Mouse (Mus musculus) heart, embryonic 11.5 days (tissue): ENCODE data around the gene Pde10a. TPM values are rescaled to one million over a fixed set of nuclear protein-coding genes. Genes with fewer than 3 reads are reported as not detected.

ENCODE experiments used
- ATAC-seq: fragments of 200-750 bp; cut with Nextera tagmentation; replicated peaks from 2 replicates; pipeline ENCODE4 v1.8.0; 2017; ENCODE audit warnings: moderate library complexity; ENCODE audit not compliant: insufficient number of reproducible peaks, low FRiP score, low TSS enrichment
- H3K27ac ChIP-seq: fragments of 300-500 bp; sonication (generic); 2 replicates; pipeline ENCODE4 v1.5.1; 2014; ENCODE audit warnings: mild to moderate bottlenecking, low read depth, low read length
- H3K27me3 ChIP-seq: fragments of 300-500 bp; sonication (generic); 2 replicates; pipeline ENCODE4 v1.6.1; 2014; ENCODE audit warnings: mild to moderate bottlenecking, low read length, mixed read lengths; ENCODE audit not compliant: control insufficient read depth, insufficient read depth
- H3K36me3 ChIP-seq: fragments of 300-500 bp; sonication (generic); 2 replicates; pipeline ENCODE4 v1.6.1; 2014; ENCODE audit warnings: mild to moderate bottlenecking, low read length, moderate library complexity, mixed read lengths; ENCODE audit not compliant: control insufficient read depth, insufficient read depth
- H3K4me1 ChIP-seq: fragments of 300-500 bp; sonication (generic); 2 replicates; pipeline ENCODE4 v1.6.1; 2014; ENCODE audit warnings: low read length; ENCODE audit not compliant: control insufficient read depth, insufficient read depth
- H3K4me2 ChIP-seq: fragments of 300-500 bp; sonication (generic); 2 replicates; pipeline ENCODE4 v1.6.1; 2014; ENCODE audit warnings: mild to moderate bottlenecking, moderate library complexity
- H3K4me3 ChIP-seq: fragments of 300-500 bp; sonication (generic); 2 replicates; pipeline ENCODE4 v1.5.1; 2014; ENCODE audit warnings: low read depth, low read length
- H3K9ac ChIP-seq: fragments of 300-500 bp; sonication (generic); 2 replicates; pipeline ENCODE4 v1.6.1; 2014; ENCODE audit warnings: mild to moderate bottlenecking, low read depth, low read length, moderate library complexity
- H3K9me3 ChIP-seq: fragments of 300-500 bp; sonication (generic); replicated peaks from 2 replicates; pipeline ENCODE4 v1.6.1; 2016; ENCODE audit warnings: low read length; ENCODE audit not compliant: control insufficient read depth
- WGBS: fragments of 180-500 bp; shearing (Covaris S2); extraction: QIAGEN DNeasy Blood & Tissue Kit; methylation state at CpG from one replicate; pipeline ENCODE4 v1.1.7; 2014; ENCODE audit not compliant: insufficient replicate concordance; 5-methylcytosine and 5-hydroxymethylcytosine counted together
- polyA plus RNA-seq: library from polyadenylated mRNA; unstranded; fragments of >200 nt; fragmentation: Nextera tagmentation; extraction: Ambion mirVana; gene quantifications from 2 replicates; pipeline ENCODE4 v1.2.1, GENCODE M21; 2014

Pde10a gene
- polyA plus RNA-seq, 1 experiment from 2014 or later, result 4.1 TPM

DNA sequence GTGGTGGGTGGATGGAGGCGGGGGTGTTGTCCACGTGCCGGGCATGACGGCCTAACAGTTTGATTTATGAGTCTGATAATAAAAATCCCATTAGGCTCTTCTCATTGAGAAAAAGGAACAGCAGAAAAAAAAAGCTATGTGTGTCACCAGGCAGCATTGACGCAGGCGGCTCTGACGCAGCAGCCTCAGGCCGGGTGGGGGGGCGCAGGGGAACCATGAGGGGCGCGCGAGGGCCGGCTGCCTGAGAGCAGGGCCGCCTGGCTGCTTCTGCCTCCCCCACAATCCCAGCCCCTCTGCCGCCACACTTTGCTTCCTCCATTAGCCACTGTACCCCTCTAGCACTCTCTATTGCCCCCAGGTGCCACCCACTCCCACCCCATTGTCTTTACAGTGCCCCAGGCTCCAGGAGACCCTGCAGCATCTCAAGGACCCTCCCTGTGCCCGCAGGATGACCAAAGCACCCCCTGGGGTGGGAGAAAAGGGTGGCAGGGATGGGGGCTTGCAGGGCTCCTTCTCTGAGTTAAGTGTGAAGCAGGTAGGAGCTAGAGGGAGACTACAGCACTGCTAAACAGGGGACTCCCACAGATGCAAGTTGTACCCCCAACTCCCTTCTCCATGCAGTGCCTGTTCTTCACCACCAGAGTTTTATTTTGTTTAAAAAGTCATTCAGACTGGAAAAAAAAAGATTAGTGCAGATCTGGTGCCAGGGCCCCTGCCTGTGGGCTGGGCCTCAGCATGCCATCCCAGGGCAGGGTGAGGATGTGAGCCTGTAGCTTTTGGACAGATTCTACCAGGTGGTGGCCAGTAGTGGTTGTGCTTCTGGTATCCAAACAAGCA lies 16.6 kb upstream of the Pde10a start:
- peak; percentile 67; the same call in 1 of the 2 replicates for ATAC-seq
- under 1% methylated on average over 16 of the region's 16 CpGs for WGBS
- peak overlapping the region; percentile 62 for H3K9ac ChIP-seq
- no peaks in the 10 kb centered on the region for H3K36me3 ChIP-seq
- peak overlapping the region; percentile 51 for H3K4me2 ChIP-seq
- no peak overlapping the region for H3K27ac ChIP-seq
- H3K9me3 ChIP-seq, result no peaks in the 10 kb centered on the region
- H3K4me3 ChIP-seq, result peak overlapping the region; percentile 27
- peaks cover 25% of the 10 kb centered on the region for H3K4me1 ChIP-seq
- H3K27me3 ChIP-seq, result no peaks in the 10 kb centered on the region

DNA sequence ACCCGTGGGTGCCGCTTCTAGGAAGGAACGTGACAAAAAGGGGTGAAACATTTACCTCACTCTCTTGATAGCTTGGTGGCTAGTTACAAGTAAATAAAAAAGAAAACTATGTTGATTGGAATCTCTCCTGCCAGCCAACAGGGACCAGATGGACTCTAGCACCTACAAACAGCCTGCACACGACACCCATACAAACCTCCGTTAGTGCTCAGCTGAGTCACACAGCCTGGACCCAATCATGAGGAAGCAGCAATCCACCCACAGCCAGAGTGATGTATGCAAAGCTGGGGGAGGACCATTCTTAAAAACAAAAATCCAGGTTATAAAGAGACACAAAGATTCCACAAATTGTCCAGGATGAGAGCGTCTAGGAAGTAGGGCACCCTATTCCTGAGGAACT lies 9.2 kb upstream of the Pde10a start:
- Histone ChIP-seq H3K27ac (no peak overlapping the region), H3K9ac (no peak overlapping the region), H3K4me1 (no peaks in the 10 kb centered on the region), H3K36me3 (no peaks in the 10 kb centered on the region), H3K27me3 (peaks cover 3% of the 10 kb centered on the region; the same call in 1 of the 2 replicates), H3K4me3 (no peak overlapping the region), H3K9me3 (no peaks in the 10 kb centered on the region), H3K4me2 (no peak overlapping the region)
- WGBS, result 74% methylated on average over 6 of the region's 6 CpGs
- no peak for ATAC-seq

DNA sequence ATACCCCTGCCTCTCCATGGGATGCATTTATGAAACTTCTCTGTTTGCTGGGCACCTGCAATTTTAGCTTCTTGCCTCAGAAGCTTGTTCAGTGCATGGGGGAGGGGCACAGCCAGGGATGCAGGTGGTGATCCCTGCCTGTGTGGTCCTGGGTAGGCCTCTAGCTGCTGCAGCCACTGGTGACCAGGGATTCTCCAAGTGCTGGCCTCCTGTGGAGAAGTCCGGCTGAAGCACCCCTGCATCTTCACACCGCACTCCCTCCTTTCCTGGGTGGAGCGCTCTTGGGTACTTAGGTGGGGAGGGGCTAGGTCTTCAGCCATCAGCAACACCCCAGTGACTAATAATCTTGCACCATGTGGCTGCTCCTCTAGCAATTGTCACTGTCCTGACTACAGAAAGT lies 1.2 kb upstream of the Pde10a start:
- Histone ChIP-seq H3K27ac (no peak overlapping the region), H3K9me3 (no peaks in the 10 kb centered on the region), H3K36me3 (no peaks in the 10 kb centered on the region), H3K4me3 (peak overlapping the region; percentile 56), H3K9ac (peak overlapping the region; percentile 61; the same call in 1 of the 2 replicates), H3K4me2 (peak overlapping the region; percentile 90), H3K4me1 (peaks cover 19% of the 10 kb centered on the region), H3K27me3 (peaks cover 48% of the 10 kb centered on the region)
- ATAC-seq, result no peak; the same call in 1 of the 2 replicates
- 27% methylated on average over 3 of the region's 3 CpGs for WGBS

DNA sequence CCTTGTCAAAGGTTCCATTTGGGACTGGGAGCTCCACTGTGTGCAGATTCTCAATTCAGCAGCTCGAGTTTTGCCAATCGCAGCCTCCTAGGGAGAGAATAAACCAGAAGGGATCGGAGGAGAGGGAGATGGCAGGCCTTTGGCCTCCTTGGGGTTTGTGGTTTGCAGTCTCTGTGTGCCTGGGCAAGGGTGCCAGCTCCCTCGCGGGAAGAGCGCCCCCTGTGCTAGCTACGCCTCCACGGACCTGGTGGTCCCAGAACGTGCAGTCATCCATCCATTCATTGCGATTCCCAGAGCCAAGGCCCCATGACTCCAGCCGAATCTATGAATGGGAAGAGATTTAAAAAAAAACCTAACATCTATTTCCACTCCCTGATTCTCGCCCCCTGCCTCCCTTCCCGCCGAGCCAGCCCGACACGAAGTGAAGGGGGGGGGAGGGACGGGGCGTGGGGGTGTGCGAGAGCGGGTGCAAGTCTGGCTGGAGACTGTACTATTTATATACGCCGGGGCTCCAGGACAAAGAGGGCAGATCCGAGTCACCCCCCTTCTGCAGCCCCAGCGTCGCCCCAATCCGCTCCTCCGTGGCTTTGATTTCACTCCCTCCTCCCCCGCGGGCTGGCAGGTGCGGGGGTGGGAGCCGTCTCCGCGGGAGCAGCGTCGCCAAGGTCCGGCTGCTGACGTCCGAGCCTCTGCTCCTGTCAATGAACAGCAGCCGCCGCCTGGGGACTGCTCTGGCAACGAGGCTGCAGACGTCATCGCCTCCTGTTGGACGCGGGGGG lies 596 bp upstream of the Pde10a start:
- H3K4me3 ChIP-seq, result peak overlapping the region; percentile 56
- no peaks in the 10 kb centered on the region for H3K9me3 ChIP-seq
- H3K27ac ChIP-seq, result 0 out of 2 replicates have a peak overlapping the region, but pooled peaks have one; percentile 10
- H3K27me3 ChIP-seq, result peaks cover 48% of the 10 kb centered on the region
- no peaks in the 10 kb centered on the region for H3K36me3 ChIP-seq
- peak overlapping the region; percentile 61; the same call in 1 of the 2 replicates for H3K9ac ChIP-seq
- WGBS, result 2% methylated on average over 32 of the region's 45 CpGs
- peak; percentile 75 for ATAC-seq
- peak overlapping the region; percentile 90 for H3K4me2 ChIP-seq
- H3K4me1 ChIP-seq, result peaks cover 19% of the 10 kb centered on the region

DNA sequence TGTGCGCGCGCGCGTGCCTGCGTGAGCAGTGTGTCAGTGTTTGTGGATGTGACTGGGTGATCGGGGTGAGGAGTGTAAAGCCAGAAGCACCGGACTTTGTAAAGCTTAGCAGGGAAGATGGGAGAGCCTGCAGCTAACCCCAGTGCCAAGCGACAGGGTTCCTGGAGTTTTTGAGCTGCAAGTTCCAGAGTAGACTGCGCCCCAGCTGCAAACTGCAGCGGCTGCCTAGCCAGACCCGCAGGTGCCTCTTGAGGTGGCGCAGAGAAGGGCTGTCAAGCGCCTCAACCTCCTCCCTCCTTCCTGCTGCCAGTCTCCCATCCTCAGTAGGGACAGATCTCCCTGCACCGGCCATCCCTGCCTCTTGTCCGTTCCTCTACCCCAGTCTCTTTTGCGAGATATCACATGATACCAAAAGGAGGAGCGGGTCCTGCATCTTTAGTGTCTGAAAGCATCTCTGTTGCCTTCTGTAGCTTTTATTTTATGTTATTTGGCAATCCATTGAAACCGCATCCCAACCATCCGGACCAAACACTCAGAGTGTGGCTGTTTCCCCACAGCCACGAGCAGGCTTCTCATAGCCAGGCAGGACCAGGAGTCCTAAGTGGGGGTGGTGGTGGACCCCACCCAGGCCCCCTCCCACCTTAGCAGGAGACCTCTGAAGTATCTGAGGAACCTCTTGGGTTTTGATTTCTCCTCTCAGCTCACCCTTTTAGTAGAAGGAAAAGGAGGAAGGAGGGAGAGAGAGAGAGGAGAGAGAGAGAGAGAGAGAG lies 984 bp downstream of the Pde10a start:
- Histone ChIP-seq H3K4me3 (peak overlapping the region; percentile 56), H3K36me3 (no peaks in the 10 kb centered on the region), H3K9me3 (no peaks in the 10 kb centered on the region), H3K27ac (no peak overlapping the region), H3K27me3 (peaks cover 48% of the 10 kb centered on the region), H3K9ac (no peak overlapping the region), H3K4me2 (peak overlapping the region; percentile 90), H3K4me1 (peaks cover 19% of the 10 kb centered on the region)
- no peak for ATAC-seq
- 8% methylated on average over 21 of the region's 21 CpGs for WGBS

DNA sequence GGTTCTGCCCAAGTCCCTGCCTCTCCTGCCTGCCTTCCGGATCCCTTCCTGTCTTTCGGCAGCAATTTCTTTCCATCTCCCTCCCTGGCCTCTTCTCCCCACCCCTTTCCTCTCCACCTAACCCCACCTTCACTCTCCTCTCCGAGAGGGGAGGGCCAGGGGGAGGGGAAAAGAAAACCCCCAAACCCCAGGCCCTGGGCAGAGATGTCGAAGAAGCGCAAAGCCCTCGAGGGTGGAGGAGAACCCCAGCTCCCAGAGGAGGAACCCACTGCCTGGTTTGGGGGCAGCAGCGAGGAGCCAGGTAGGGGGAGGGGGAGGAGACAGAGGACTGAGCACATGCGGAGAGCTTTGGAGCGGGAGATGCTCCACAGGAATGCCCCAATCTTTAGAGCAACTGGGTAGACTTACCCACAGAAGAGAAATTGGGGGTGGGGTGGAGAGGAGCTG lies 1.7 kb downstream of the Pde10a start:
- Histone ChIP-seq H3K4me3 (no peak overlapping the region), H3K4me1 (peaks cover 19% of the 10 kb centered on the region), H3K4me2 (no peak overlapping the region), H3K9me3 (no peaks in the 10 kb centered on the region), H3K27ac (no peak overlapping the region), H3K9ac (no peak overlapping the region), H3K27me3 (peaks cover 50% of the 10 kb centered on the region), H3K36me3 (no peaks in the 10 kb centered on the region)
- no peak for ATAC-seq
- 17% methylated on average over 9 of the region's 9 CpGs for WGBS

DNA sequence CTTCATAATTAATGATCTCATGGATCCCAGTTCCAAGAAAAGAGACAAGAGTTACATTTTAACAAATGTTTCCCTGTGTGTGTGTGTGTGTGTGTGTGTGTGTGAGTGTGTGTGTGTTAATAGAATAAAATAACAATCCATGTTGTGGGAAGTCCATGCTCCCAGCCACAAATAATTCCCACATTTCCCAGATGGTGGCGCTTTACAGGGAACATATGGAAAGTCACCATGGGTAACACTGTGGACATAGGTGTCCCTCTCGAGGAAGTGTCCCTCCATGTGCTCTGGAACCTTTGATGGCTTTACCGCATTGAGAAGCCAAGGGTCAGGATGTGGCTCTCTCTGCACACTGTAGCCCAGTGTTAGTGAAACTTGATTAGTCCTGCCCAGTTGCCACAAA lies 3.5 kb downstream of the Pde10a start:
- H3K4me3 ChIP-seq, result no peak overlapping the region
- no peaks in the 10 kb centered on the region for H3K36me3 ChIP-seq
- peaks cover 19% of the 10 kb centered on the region for H3K4me1 ChIP-seq
- H3K9me3 ChIP-seq, result no peaks in the 10 kb centered on the region
- H3K4me2 ChIP-seq, result no peak overlapping the region
- no peak overlapping the region for H3K9ac ChIP-seq
- H3K27ac ChIP-seq, result no peak overlapping the region
- H3K27me3 ChIP-seq, result peaks cover 38% of the 10 kb centered on the region
- WGBS, result 64% methylated on average over 3 of the region's 3 CpGs
- ATAC-seq, result no peak

DNA sequence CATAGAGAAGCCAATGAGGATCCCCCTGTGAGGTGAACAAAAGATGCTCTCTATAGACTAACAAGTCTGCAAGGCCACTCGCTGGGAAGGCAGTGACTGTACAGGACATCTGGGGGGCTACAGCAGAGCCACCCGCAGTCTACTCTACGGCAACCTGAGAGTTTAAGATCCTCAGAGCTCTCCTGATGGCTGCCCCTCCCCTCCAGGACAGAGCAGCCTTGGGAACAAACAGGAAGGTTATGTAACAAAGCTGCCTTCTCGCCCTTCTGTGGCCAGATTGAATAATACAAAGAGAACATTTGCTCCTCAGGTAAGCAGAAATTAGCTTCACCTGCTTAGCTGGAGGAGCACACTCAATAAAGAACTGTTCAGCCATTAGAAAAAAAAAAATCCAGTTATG lies 7.4 kb downstream of the Pde10a start:
- Histone ChIP-seq H3K4me1 (no peaks in the 10 kb centered on the region), H3K27me3 (peaks cover 10% of the 10 kb centered on the region), H3K4me2 (no peak overlapping the region), H3K36me3 (no peaks in the 10 kb centered on the region), H3K9ac (no peak overlapping the region), H3K4me3 (no peak overlapping the region), H3K9me3 (no peaks in the 10 kb centered on the region), H3K27ac (no peak overlapping the region)
- ATAC-seq, result no peak
- 58% methylated on average over 4 of the region's 4 CpGs for WGBS
